Mouse (Mus musculus): ENCODE data around the gene Pabpn1l. TPM values are rescaled to one million over a fixed set of nuclear protein-coding genes. Genes with fewer than 3 reads are reported as not detected.

Gene Pabpn1l
- total RNA-seq, 2 experiments from 2014 or later = not detected

DNA sequence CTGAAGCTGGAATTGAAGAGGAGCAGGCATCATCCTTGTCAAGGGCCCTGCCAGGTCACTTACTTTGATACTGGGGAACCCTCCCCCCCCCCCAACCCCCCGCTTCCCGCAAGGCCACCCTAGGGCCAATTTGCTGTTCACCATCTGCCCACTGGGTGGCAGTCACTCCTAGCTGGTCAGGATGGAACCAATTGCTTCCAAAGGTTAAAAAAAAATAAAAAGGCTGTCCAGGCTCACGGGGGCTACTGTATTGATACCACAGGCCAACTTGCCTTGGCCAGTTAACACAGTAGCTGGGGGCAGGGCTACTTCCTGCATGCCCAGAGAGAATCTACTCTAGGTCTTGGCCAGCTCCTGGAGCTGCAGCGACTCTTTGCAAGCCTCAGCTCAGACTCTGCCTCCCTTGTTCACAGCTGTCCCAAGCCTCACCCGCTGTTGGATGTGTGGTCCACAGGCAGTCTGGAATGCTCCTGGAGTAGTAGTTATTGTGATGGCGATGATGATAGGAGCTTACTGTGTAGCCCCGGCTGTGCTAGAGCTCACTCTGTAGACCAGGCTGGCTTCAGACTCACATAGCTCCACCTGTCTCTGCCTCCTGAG is 4.5 kb downstream of the Pabpn1l start:
- DNase-seq = peak; percentile 71

DNA sequence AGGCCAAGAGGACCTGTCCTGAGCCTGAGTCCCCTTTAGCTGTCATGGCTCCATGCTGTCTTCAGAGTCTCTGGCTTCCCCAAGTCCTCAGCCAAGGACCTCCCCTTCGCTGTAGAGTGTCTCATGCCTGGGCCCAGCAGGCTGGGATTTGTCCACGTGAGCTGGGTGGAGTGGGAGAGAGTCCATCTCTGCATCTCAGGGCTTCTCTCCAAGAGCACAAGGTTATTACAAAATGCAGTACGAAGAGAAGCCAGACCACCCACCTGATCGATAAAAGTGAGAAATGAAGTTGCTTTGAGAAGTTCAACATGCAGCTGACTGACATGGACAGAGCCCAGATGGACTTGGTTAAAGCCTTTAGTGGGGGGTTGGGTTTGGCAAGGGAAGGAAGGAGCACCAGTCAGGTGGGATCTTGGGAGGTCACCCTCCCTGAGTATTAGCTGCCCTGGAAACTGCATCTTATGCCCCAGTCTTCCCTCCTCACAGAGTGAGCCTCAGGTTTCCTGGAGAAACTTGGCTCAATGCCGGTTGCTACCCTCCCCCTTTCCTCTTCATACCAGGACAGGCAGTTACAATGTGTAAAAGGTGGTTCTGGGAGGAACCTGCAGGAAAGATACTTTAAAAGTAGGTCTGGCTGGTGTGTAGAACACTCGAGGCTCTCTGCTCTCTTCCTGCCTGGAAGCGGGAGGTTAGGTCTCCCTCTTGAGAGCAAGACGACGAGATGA is 6.2 kb downstream of the Pabpn1l start:
- peak; percentile 45 for DNase-seq

DNA sequence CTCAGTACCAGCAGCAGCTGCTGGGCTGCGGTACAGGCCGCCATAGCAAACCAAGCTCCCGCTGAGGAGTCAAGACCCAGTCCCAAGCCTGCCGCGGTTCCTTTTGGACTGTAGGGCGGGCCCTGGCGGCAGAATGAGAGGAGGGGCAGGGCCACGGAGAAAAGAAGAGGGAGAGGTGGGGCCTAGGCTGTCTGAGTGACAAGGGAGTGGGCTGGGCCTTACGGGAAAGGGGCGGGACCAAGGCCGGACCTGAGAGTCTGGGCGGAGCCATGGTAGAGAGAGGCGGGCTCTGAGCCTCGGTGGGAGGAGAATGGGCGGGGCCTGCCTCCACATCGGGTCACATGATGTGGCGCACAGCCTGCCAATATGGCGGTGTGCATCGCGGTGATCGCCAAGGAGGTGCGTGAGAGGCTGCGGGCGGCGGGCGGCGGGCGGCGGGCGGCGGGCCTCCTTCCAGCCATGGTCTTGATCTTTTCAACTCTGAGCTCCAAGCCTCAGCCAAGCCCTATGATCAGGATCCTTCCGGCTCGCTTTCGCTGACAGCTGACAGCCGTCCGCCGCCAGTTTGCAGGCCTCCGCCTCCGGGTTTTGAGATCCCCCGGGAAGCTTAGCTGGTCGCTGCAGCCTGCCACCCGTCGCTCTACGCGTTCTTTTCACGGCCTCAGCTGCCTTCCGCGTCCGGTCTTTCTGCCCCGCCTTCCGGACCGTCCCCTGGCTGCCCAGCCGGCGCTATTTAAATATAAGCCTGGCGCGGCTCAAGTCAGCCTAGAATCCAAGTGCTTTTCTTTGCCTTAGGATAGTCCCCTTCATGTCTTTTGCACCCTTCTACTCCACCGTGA is 11.0 kb downstream of the Pabpn1l start, which contains the start of the genes Galns and Trappc2l:
Gene Galns, minus strand, starts transcription at position 169 of the 839 bp plus-strand sequence.
Gene Trappc2l, plus strand, starts transcription at position 346 of the 839 bp plus-strand sequence.
- DNase-seq = peak; percentile 93

DNA sequence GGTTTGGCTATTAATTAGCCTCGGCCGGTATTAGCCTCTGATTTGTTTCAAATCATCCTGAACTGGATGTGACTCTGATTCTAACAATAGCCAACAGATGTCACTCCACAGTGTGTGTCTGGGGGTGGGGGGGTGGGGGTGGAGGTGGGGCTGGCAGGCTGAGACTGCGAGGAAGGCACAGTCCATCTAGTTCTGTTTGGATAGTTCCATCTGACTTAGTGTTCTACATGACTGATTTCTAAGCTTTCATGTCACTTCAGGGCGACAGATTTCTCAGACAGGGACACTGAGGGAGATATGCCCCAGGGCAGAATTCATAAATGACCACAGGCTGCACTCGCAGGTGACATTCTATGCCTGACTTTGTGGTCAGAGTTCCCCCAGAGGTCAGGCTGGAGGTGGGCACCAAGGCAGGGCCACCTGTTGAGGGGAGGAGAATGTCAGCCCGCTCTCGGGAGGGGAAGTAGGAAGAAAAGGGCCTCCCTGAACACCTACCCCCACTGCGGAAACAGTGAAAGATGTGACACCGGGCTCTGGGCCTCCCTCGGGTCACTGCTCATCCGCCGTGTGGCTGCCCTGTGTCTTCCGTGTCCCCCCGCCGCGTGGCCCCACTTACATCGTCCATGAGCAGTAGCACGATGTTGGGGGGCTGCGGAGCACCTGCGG is 11.8 kb downstream of the Pabpn1l start:
- DNase-seq = no peak

DNA sequence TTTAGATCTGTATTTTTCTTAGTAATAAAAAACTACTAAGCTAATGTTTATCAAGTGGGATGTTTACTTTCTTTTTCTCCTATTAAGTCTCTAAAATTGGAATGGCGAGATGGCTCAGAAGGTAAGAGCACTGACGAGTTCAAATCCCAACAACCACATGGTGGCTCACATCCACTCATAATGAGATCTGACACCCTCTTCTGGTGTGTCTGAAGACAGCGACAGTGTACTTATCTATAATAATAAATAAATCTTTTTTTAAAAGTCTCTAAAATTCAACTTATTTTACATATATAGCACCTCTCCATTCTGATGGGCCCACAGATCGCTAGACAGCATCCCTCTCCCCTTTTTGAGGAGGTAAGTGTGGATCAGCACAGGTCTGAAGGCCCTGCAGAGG is 12.3 kb downstream of the Pabpn1l start:
- no peak for DNase-seq

DNA sequence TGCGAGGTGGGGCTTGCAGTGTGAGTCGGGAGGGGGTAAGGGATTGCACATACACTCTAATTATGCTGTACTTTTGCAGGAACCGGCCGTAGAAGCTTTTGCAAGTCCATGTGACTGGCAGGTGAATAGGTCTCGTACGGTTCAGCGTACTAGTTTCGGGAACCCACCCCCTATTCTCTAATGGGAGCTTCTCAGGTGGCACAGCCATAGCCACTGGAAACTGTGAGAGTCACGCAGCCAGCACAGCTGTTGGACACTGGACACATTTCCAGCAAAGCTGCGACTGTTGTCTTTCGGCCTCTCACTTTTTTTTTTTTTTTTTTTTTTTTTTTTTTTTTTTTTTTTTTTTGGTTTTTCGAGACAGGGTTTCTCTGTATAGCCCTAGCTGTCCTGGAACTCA is 15.7 kb downstream of the Pabpn1l start:
- DNase-seq = no peak

DNA sequence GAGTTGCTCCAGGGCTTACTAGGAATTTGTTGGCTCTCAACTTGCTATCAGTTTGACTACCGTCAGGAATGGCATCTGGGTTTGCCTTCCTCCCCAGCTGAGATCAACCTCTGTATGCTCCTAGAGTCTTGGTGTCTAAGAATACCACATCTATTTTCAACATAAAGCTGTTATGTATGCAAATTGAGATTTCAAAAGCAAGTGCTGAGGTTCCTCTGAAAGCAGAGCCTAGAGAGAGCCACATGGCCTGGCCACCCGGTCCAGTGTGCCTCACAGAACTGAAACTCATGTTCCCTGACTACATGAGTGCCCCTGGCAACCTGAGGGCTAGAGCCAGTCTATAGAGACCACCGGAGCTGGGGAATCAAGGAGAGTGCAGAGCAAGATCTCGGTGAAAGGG is 17.2 kb downstream of the Pabpn1l start:
- no peak for DNase-seq

DNA sequence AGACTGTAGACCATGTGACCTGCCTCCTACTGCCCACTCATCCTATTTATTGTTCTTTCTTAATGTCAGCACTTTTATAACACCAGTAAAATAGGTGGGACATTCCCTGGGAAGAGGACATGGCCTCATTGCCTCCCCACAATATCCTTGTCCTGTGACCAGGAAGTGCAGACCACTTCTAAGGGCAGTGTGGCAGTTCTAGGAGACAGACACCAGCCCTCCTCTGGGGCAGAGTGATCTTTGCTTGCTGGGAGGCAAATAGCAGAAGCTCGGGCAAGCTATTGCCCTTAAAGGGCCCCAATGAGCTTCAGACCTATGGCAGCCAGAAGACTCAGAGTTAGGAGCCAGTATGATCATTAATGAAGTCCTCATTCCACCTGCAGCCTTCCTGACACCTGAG is 17.9 kb downstream of the Pabpn1l start:
- no peak for DNase-seq

DNA sequence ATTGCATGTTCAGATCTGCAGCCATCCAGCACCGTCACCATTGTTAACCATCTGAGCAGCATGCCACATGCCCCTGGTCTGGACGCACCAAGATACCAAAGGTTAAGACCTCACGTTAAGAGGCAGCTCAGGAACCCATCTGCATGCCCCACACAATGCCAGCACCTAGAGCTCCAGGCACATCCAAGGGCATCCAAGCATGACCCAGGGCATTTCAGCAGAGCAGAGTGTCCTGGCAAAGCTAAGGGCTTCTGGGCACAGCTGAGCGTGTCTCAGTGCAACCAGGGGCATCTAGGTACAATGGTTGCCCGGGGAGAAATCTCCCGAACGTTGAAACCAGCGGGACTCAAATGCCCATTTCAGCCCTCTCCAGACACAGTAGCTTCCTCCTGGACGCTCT is 21.9 kb downstream of the Pabpn1l start:
- DNase-seq = no peak

DNA sequence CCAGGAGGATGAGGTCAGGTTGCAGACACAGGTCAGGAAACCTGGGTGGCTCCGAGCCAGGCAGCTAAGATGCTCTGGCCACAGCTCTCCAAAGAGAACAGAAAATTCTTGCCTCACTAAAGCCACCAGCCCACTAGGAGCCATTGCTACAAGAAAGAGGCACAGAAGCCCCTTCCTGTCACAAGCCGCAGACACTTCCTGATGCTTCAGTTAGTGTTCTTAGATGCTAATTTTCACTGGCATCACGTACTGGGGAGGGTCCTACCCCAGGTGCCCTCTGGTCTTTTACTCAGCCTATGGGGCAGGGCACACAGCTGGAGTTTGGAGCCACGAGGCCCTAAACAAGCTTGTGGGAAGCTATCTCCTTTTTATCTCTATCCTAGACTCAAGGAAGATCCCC is 26.5 kb downstream of the Pabpn1l start:
- DNase-seq = no peak

DNA sequence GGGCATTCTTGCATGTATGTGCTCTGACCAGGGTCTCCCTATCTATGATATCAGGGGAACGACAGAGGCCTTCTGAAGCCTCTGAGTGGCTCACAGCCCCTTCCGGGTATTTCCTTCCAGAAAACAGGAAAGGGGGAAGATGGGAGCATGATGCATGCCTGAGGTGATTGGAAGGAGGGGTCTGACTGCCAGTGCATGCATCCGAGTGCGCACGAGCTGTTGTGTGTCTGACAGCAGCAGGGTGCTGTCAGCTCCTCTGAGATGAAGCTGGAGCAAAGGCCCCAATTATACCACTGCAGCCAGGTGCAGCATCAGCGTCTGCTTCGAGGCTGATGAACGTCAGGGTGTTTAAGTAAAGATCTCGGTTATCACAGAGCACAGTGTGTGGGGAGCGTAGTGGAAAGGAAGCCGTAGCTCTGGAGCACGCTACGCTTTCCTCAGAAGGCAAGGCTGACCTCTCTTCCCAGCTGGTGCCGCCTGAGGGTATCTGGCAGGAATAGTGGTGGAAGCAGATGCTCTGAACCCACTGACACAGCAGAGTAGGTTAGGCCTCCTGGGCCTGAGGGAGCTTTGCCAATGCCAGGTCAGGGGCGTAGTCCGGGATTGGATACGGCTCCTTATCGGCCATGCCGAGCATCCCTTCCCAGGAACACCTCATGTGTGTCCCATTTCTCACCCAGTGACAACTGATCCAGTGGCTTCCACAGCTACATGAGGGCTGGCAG is 28.6 kb downstream of the Pabpn1l start:
- DNase-seq = no peak

DNA sequence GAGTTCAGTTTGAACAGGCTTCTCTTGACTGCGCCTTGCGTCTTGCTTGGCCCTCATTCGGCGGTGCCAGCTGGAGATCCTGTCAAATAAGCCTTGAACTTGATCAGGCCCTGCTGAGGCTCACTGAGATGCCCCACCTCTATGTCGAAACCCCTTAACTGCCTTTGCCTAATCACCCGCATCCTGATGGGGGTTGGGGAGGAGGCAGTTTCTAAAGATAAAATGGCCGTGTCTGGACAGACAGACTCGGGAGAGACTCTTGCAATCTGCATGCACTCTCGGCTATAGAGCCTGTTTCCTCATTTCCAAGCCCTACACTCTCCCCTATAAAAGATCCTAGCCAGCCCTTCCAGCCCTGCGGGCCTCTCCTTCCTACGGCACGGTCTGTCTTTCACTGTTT is 29.3 kb downstream of the Pabpn1l start:
- DNase-seq = no peak

DNA sequence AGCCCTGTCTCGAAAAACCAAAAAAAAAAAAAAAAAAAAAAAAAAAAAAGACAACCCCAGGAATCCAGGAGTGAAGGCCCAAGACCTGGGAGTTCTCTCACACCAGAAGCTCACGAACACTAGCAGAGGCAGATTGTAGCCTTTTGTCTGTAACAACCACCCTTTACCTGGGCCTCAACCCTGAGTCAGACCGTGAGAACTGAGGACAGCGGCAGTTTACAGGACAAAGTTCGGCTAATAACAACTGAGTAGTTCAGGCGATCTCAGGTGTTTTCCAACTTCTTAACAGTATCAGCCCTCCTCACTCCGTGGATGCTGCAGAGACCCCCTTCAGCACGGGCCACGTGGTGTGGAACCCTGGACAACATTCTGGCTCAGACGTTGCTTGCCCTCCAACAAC is 35.8 kb downstream of the Pabpn1l start:
- DNase-seq = no peak

DNA sequence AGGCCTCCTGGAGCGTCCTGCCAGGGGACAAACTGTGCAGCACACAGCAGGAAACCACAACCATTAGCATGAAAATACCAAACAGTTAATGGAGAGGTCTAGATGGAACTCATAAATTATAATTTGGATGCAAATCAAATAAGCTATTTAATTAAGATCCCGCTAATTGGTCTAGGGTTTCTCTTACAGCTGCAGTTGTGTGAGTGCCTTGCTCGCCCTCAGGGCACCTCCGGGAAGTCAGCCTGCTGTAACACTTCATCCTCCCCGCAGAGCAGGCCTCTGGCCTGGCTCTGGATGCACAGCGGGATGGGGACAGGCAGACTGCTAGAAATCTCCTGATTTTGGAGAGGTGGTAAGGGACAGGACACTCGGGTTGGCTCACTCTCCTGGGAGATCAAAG is 36.4 kb downstream of the Pabpn1l start:
- no peak for DNase-seq

DNA sequence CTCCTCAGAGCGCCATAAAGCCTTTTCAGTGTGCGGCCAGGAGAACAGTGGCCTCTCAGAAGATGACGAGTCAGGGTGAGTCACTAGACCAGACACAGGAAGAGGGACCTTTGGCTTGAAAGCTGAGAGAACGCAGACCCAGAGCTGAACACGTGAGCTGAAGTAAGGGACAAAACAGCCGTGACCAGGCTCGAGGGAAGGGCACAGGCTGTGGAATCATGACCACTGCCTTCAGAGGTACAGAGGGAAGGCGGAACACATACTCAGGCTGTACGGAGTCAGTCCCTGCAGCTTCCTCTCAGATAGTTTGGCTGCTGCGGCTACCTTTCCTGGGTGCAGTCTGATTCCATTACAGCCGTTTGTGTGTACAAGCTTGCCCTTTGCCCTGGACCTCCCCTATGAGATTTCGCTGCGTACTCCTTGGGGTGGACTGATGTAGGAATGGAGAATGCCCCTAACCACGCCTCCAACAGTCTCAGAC is 37.1 kb downstream of the Pabpn1l start:
- no peak for DNase-seq

DNA sequence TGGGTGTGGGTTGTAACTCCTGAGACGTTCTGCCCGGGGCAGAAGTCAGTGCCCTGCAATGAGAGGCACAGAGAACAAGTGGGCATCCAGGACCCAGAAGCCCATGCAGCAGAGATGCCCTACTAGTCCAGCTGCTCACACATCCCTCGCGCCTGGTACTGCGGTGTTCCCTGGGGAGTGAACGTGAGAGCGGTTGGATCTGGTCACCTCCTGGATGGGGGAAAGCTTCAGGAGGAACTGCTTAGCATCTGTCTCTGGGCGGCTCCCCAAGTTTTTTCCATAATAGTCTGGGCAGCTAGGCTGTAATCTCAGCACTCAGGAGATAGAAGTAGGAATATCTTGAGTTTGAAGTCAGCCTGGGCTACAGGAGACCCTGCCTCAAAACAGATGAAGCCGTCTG is 37.6 kb downstream of the Pabpn1l start:
- no peak for DNase-seq

DNA sequence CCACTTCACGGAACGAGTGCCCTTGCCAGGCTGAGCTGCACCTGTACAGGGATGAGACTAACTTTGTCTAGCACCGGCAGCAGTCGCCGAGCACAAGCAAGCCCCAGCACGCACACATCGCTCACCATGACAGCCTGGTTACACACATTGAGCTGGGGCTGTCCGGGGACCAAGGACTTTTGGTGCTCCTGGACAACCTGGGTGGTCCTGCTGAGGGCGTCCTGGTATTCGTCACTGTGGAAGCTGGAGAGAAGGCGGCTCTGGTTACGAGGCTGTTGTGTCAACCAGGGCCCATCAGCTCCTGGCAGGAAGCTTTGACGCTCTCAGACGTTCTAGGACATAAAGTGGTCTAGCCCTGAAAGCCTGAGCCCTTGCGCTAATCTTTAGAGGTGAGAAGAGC is 41.6 kb downstream of the Pabpn1l start:
- no peak for DNase-seq

DNA sequence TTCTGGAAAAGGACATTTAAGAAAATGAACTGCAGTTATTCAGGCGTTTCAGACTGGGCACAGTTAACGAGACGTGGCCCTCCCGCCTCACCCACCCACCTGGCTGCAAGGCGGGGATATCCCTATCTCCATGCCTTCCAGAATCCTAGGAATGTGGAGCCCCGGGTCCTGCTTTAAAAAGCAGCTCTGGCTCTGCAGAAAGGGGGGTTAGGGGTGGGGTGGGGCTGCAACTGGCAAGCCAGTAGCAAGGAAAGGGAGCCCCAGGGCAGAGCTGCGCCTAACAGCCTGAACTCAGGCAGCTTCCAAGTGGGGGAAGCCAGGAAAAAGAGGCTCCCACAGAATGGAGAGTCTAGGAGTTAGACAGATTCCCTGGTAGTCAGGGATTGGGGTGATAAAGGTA is 43.3 kb downstream of the Pabpn1l start:
- DNase-seq = no peak

DNA sequence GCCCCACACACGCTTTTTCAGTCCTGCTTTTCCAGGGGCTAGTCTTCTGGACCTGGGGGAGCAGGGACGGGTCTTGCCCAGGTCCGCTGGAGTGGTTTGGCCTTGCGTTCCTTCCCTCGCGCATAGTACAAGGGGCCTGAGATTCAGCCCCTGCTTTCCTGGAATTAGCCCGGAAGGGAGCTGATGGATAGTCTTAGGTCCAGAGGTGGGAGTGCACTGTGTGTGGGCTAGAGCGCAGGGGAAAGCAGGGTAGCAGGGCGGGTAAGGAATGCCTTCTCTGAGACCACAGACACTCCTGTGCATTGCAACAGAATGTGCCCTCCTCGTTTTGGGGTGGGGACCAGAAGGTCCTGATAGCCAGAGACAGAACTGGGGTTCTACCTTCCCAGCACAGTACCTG is 45.4 kb downstream of the Pabpn1l start:
- DNase-seq = no peak

DNA sequence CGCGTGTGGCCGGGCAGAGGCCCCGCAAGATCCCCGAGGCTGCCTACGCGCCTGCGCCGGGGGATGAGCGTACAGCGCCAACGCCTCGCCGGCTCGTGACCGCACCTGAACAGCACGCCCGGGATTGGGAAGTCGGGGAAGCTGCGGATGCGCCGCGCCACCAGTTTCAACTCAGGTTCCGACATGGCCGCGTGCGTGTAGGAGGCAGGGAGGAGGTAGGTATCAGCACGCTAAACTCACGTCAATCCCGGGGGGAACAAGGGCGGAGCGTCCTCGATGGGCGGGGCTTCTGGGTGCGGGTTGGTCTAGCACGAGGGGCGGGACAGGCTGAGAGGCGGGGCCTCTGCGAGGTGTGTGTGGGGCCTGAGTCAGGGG is 45.9 kb downstream of the Pabpn1l start, which contains the start of gene Aprt:
Gene Aprt, minus strand, starts transcription at position 262 of the 375 bp plus-strand sequence.
- peak; percentile 90 for DNase-seq

Measured in gastrocnemius, postnatal 25 days (tissue).